Mouse (Mus musculus) lung, adult 2 months (tissue): ENCODE measurements at regions not wholly inside any gene's neighbourhood (a gene's known extent, or its start where the extent isn't known, plus 50 kb on each side); places are given as distances from the start of the nearest gene placed in this dataset.

ENCODE experiments used
- DNase-seq: peaks from one replicate; pipeline ENCODE4 v3.0.0; 2022
- H3K4me1 ChIP-seq: fragments of 200-500 bp; 2 replicates; pipeline ENCODE4 v1.6.1; 2011; ENCODE audit warnings: low read length; ENCODE audit not compliant: control insufficient read depth, insufficient read depth
- H3K4me3 ChIP-seq: fragments of 200-500 bp; replicated peaks from 2 replicates; pipeline ENCODE3; 2011; ENCODE audit warnings: low read depth, mild to moderate bottlenecking, control low read depth, low read length; ENCODE audit errors: extremely low read depth
- CTCF ChIP-seq: fragments of 200-500 bp; IDR thresholded peaks from 2 replicates; pipeline ENCODE4 v1.5.1; 2011; ENCODE audit warnings: mild to moderate bottlenecking, low read length, control low read depth; ENCODE audit not compliant: insufficient read depth
- POLR2A ChIP-seq: fragments of 200-500 bp; IDR thresholded peaks from 2 replicates; pipeline ENCODE4 v1.6.1; 2011; ENCODE audit warnings: low read depth, mild to moderate bottlenecking, control low read depth, low read length, borderline replicate concordance; ENCODE audit errors: extremely low read depth
- WGBS: fragments of 180-500 bp; shearing (Covaris S2); methylation state at CpG from one replicate; pipeline ENCODE4 v1.1.7; 2018; 5-methylcytosine and 5-hydroxymethylcytosine counted together

GRCm38 (mm10) chr6:24272821-24273220, 104.9 kb upstream of the Slc13a1 start:
- DNase-seq, result no peak
- Histone ChIP-seq H3K4me1 (no peaks in the 10 kb centered on the region), H3K4me3 (no peak overlapping the region)
- TF ChIP-seq CTCF (no peak), POLR2A (no peak)
- 66% methylated on average over 5 of the region's 5 CpGs for WGBS

GRCm38 (mm10) chr6:24269633-24270032, 101.7 kb upstream of the Slc13a1 start:
- no peaks in the 10 kb centered on the region for H3K4me1 ChIP-seq
- whole genome bisulfite sequencing, result 64% methylated on average over 3 of the region's 3 CpGs
- no peak overlapping the region for H3K4me3 ChIP-seq
- DNase-seq, result no peak
- TF ChIP-seq CTCF (no peak), POLR2A (no peak)

GRCm38 (mm10) chr6:24263796-24264195, 95.9 kb upstream of the Slc13a1 start:
- no peak for DNase-seq
- TF ChIP-seq CTCF, result no peak
- no peak for TF ChIP-seq POLR2A
- Histone ChIP-seq H3K4me3 (no peak overlapping the region), H3K4me1 (no peaks in the 10 kb centered on the region)
- 82% methylated on average over 4 of the region's 4 CpGs for WGBS

GRCm38 (mm10) chr6:24262578-24262977, 94.7 kb upstream of the Slc13a1 start:
- H3K4me3 ChIP-seq, result no peak overlapping the region
- TF ChIP-seq CTCF, result no peak
- TF ChIP-seq POLR2A, result no peak
- no peak for DNase-seq
- WGBS, result 73% methylated on average over 5 of the region's 5 CpGs
- H3K4me1 ChIP-seq, result no peaks in the 10 kb centered on the region

GRCm38 (mm10) chr6:24245591-24245990, 77.7 kb upstream of the Slc13a1 start:
- Histone ChIP-seq H3K4me1 (no peaks in the 10 kb centered on the region), H3K4me3 (no peak overlapping the region)
- TF ChIP-seq CTCF (no peak), POLR2A (no peak)
- WGBS, result 92% methylated on average over 1 of the region's 1 CpGs
- DNase-seq, result no peak

GRCm38 (mm10) chr6:24238541-24238940, 70.6 kb upstream of the Slc13a1 start:
- TF ChIP-seq CTCF (no peak), POLR2A (no peak)
- DNase-seq, result no peak
- H3K4me1 ChIP-seq, result no peaks in the 10 kb centered on the region
- H3K4me3 ChIP-seq, result no peak overlapping the region
- WGBS, result 52% methylated on average over 1 of the region's 1 CpGs

GRCm38 (mm10) chr6:24238054-24238453, 70.2 kb upstream of the Slc13a1 start:
- no peak for TF ChIP-seq POLR2A
- TF ChIP-seq CTCF, result no peak
- H3K4me3 ChIP-seq, result no peak overlapping the region
- 81% methylated on average over 2 of the region's 2 CpGs for WGBS
- no peaks in the 10 kb centered on the region for H3K4me1 ChIP-seq
- DNase-seq, result no peak

- no peak for TF ChIP-seq CTCF
- TF ChIP-seq POLR2A, result no peak
- DNase-seq, result no peak
- WGBS, result 55% methylated on average over 2 of the region's 2 CpGs
- H3K4me1 ChIP-seq, result no peaks in the 10 kb centered on the region
- no peak overlapping the region for H3K4me3 ChIP-seq
Measured at GRCm38 (mm10) chr6:24233626-24234025, 65.7 kb upstream of the Slc13a1 start.

GRCm38 (mm10) chr6:24220589-24220988, 52.7 kb upstream of the Slc13a1 start:
- H3K4me3 ChIP-seq, result no peak overlapping the region
- WGBS, result 69% methylated on average over 1 of the region's 1 CpGs
- H3K4me1 ChIP-seq, result no peaks in the 10 kb centered on the region
- no peak for DNase-seq
- TF ChIP-seq POLR2A, result no peak
- no peak for TF ChIP-seq CTCF

GRCm38 (mm10) chr6:24219882-24220522, 52.1 kb upstream of the Slc13a1 start:
- 27% methylated on average over 3 of the region's 3 CpGs for WGBS
- DNase-seq, result no peak
- TF ChIP-seq POLR2A (no peak), CTCF (no peak)
- no peak overlapping the region for H3K4me3 ChIP-seq
- H3K4me1 ChIP-seq, result no peaks in the 10 kb centered on the region
